Mouse (Mus musculus): Measurements from ENCODE around the gene Donson. TPM values are rescaled to one million over a fixed set of nuclear protein-coding genes. Genes with fewer than 3 reads are reported as not detected.

Gene Donson
- total and polyA plus RNA-seq, 3 experiments: 51.9 to 63.9 (median 62.5) TPM

DNA sequence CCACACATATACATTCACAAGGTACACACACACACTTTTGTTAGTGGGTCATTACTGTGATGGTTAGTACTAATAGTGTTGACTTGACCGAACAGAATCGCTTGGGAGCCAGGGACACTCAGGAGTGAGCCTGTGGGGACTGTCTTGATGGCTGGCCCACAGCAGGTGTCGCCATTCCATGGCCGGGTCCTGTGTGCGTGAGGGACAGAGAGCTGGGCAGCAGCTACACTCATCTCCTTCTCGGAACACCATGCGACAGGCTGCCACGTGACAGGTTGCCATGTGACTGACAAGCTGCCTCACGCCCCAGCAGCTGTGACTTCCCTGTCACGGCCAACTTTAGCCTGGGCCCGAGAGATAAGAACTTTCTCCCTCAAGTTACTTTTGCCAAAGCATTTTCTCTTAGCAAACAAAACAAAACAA, 28.4 kb upstream of the Donson start:
- H3K9me3 ChIP-seq (replicated peaks; ENCODE audit: low read length): peaks cover 15% of the 10 kb centered on the region
- H3K27me3 ChIP-seq (replicated peaks): no peaks in the 10 kb centered on the region
- no peak for TF ChIP-seq TBP (conservative IDR thresholded peaks at IDR 0.05; ENCODE audit: low read depth, low read length)
- peak; percentile 30 for TF ChIP-seq USF1 (IDR thresholded peaks at IDR 0.05; ENCODE audit: low read depth, low read length)
- TF ChIP-seq UBTF (IDR thresholded peaks at IDR 0.05; ENCODE audit: low read depth, low read length): no peak
- TF ChIP-seq GABPA (IDR thresholded peaks at IDR 0.05; ENCODE audit: insufficient replicate concordance, low read depth, low read length): no peak
- no peak for TF ChIP-seq RAD21 (IDR thresholded peaks at IDR 0.05; ENCODE audit: low read depth, low read length)
- TF ChIP-seq CHD2 (IDR thresholded peaks at IDR 0.05; ENCODE audit: low read length): no peak
- H3K9ac ChIP-seq (ENCODE audit: insufficient read depth, low read depth): no peak overlapping the region
- peaks cover 4 to 8% of the 10 kb centered on the region in 2 experiments; a peak in 2 of 4 replicates for H3K4me1 ChIP-seq (ENCODE audit: control insufficient read depth in 1 of 2, insufficient read depth in 2 of 2)
- no peak overlapping the region for H3K4me2 ChIP-seq (ENCODE audit: insufficient read depth, low read depth, poor library complexity, severe bottlenecking)
- dilution Hi-C loops (cut with MboI; ENCODE audit: extremely low pct_ligation_motif_present, extremely low pct_unique_long_range_greater_than_20kb, low sequenced_read_pairs) (no loop called here), in situ Hi-C loops (cut with MboI; ENCODE audit: low pct_ligation_motif_present, low pct_unique_long_range_greater_than_20kb, low sequenced_read_pairs) (loop anchor here (25.0 kb wide), 1 partner anchor 570 kb away; the partner anchor contains the start of gene Kcne2)
- no peak overlapping the region for H3K27ac ChIP-seq (ENCODE audit: insufficient read depth, low read depth)
- H3K79me2 ChIP-seq (replicated peaks; ENCODE audit: control insufficient read depth, extremely low read depth, insufficient read depth, poor library complexity, severe bottlenecking): peaks cover 47% of the 10 kb centered on the region
- no peak overlapping the region for H3K4me3 ChIP-seq (replicated peaks in 1 of 3; ENCODE audit: low read depth in 2 of 3, low read length in 2 of 3, poor library complexity in 1 of 3)
- no peak for DNase-seq (ENCODE audit: extremely low read depth)
- peaks cover 86 to 96% of the 10 kb centered on the region in 2 experiments for H3K36me3 ChIP-seq (replicated peaks in 1 of 2; ENCODE audit: control insufficient read depth in 1 of 2, insufficient read depth in 1 of 2, low read length in 1 of 2)

DNA sequence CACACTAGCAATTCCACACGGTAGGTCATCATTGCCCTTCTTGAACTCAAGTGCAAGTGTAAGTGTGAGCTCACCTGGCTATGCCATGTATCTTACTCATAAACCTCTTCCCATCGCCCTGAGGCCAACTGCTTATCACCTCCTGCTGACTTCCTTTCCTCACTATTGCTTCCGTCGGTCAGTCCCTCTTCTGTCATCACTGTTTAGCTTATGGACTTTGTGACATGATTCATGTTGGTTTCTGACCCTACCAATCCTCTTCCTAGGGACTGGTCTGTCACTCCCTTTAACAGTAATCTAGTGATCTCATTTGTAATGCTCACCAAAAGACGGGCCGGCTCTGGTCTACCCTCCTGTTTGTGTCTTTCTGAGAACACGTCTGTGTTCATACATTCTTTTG, 21.7 kb upstream of the Donson start:
- Histone ChIP-seq H3K79me2 (replicated peaks; ENCODE audit: control insufficient read depth, extremely low read depth, insufficient read depth, poor library complexity, severe bottlenecking) (peaks cover 4% of the 10 kb centered on the region; the same call in 1 of the 2 replicates), H3K9me3 (replicated peaks; ENCODE audit: low read length) (no peaks in the 10 kb centered on the region), H3K4me3 (replicated peaks in 1 of 3; ENCODE audit: low read depth in 2 of 3, low read length in 2 of 3, poor library complexity in 1 of 3) (no peak overlapping the region), H3K9ac (ENCODE audit: insufficient read depth, low read depth) (no peak overlapping the region), H3K4me1 (ENCODE audit: control insufficient read depth in 1 of 2, insufficient read depth in 2 of 2) (no peaks in the 10 kb centered on the region), H3K27me3 (replicated peaks) (no peaks in the 10 kb centered on the region), H3K4me2 (ENCODE audit: insufficient read depth, low read depth, poor library complexity, severe bottlenecking) (no peak overlapping the region), H3K36me3 (replicated peaks in 1 of 2; ENCODE audit: control insufficient read depth in 1 of 2, insufficient read depth in 1 of 2, low read length in 1 of 2) (peaks cover 78 to 93% of the 10 kb centered on the region in 2 experiments), H3K27ac (ENCODE audit: insufficient read depth, low read depth) (no peak overlapping the region)
- in situ Hi-C loops (cut with MboI; ENCODE audit: low pct_ligation_motif_present, low pct_unique_long_range_greater_than_20kb, low sequenced_read_pairs) (loop anchor here (25.0 kb wide), 1 partner anchor 577 kb away; the partner anchor contains the start of gene Kcne2), dilution Hi-C loops (cut with MboI; ENCODE audit: extremely low pct_ligation_motif_present, extremely low pct_unique_long_range_greater_than_20kb, low sequenced_read_pairs) (no loop called here)
- TF ChIP-seq CHD2 (IDR thresholded peaks at IDR 0.05; ENCODE audit: low read length): no peak
- TF ChIP-seq SMC3 (IDR thresholded peaks at IDR 0.05; ENCODE audit: low read depth, low read length): no peak
- TF ChIP-seq PAX5 (IDR thresholded peaks at IDR 0.05; ENCODE audit: low read length): no peak
- TF ChIP-seq NRF1 (IDR thresholded peaks at IDR 0.05; ENCODE audit: low read depth, low read length): no peak
- no peak for TF ChIP-seq SIN3A (IDR thresholded peaks at IDR 0.05; ENCODE audit: low read length)
- no peak for TF ChIP-seq MAX (IDR thresholded peaks at IDR 0.05; ENCODE audit: low read length)
- TF ChIP-seq KAT2A (IDR thresholded peaks at IDR 0.05; ENCODE audit: insufficient replicate concordance, low read length): no peak
- TF ChIP-seq ZNF384 (IDR thresholded peaks at IDR 0.05; ENCODE audit: low read depth, low read length): no peak
- no peak for TF ChIP-seq ELF1 (IDR thresholded peaks at IDR 0.05; ENCODE audit: low read depth, low read length)
- no peak for TF ChIP-seq MYC (IDR thresholded peaks at IDR 0.05; ENCODE audit: low read depth, low read length)
- no peak for DNase-seq (ENCODE audit: extremely low read depth)

All from CH12.LX (cell line).